Mouse (Mus musculus) erythroblast, embryonic 14.5 days (primary cell): ENCODE measurements around the gene Sphk1.

Experiments
- GATA1 ChIP-seq: IDR thresholded peaks from 2 replicates; pipeline ENCODE4 v1.6.1; 2012; ENCODE audit warnings: low read length, inconsistent platforms, mixed read lengths
- TAL1 ChIP-seq: IDR thresholded peaks from 3 replicates; pipeline ENCODE4 v1.6.1; 2012; ENCODE audit warnings: low read length, inconsistent platforms, mixed read lengths

GRCm38 (mm10) chr11:116512987-116513386, 17.7 kb upstream of the Sphk1 start:
- no peak for TF ChIP-seq GATA1
- TF ChIP-seq TAL1: no peak
